Mouse (Mus musculus) liver, embryonic 14.5 days (tissue): ENCODE results near the gene Rfx3. TPM values are rescaled to one million over a fixed set of nuclear protein-coding genes. Genes with fewer than 3 reads are reported as not detected.

Experiments
- ATAC-seq: fragments of 200-750 bp; cut with Nextera tagmentation; 2 replicates; pipeline ENCODE4 v1.8.0; 2017; ENCODE audit warnings: moderate number of reproducible peaks, mild to moderate bottlenecking, moderate library complexity; ENCODE audit not compliant: insufficient read depth
- DNase-seq, 3 experiments: peaks; one replicate each; pipeline ENCODE4 v3.0.0-alpha.2; 2012 to 2013; ENCODE audit warnings: low read depth in 3 of 3, low spot score in 3 of 3
- H3K27ac ChIP-seq: fragments of 300-500 bp; sonication (generic); 2 replicates; pipeline ENCODE4 v1.5.1; 2014; ENCODE audit warnings: moderate library complexity, mild to moderate bottlenecking, control low read depth, inconsistent platforms
- H3K27me3 ChIP-seq: fragments of 300-500 bp; sonication (generic); 2 replicates; pipeline ENCODE4 v1.6.1; 2014; ENCODE audit warnings: mild to moderate bottlenecking, low read length, moderate library complexity; ENCODE audit not compliant: control insufficient read depth, insufficient read depth
- H3K36me3 ChIP-seq: fragments of 300-500 bp; sonication (generic); replicated peaks from 2 replicates; pipeline ENCODE4 v1.6.1; 2014; ENCODE audit warnings: low read depth; ENCODE audit not compliant: control insufficient read depth, insufficient read depth
- H3K4me1 ChIP-seq, 2 experiments: fragments of 200-500 bp in 1 of 2; fragments of 300-500 bp in 1 of 2; sonication (generic) in 1 of 2; replicated peaks; 2 replicates each; pipeline ENCODE4 v1.6.1; 2012 to 2014; ENCODE audit warnings: antibody characterized with exemption in 1 of 2, inconsistent platforms in 1 of 2, low read length in 1 of 2; ENCODE audit not compliant: control insufficient read depth in 2 of 2, insufficient read depth in 2 of 2
- H3K4me2 ChIP-seq: fragments of 300-500 bp; sonication (generic); 2 replicates; pipeline ENCODE4 v1.6.1; 2014; ENCODE audit warnings: low read depth, mild to moderate bottlenecking, control low read depth, moderate library complexity
- H3K4me3 ChIP-seq, 2 experiments: fragments of 200-500 bp in 1 of 2; fragments of 300-500 bp in 1 of 2; sonication (generic) in 1 of 2; 2 replicates each; pipeline ENCODE4 v1.5.1; 2012 to 2014; ENCODE audit warnings: low read depth in 2 of 2, low read length in 2 of 2, mild to moderate bottlenecking in 2 of 2, control low read depth in 1 of 2, inconsistent platforms in 1 of 2, moderate library complexity in 1 of 2; ENCODE audit not compliant: insufficient read depth in 1 of 2
- H3K9ac ChIP-seq: fragments of 300-500 bp; sonication (generic); replicated peaks from 2 replicates; pipeline ENCODE4 v1.6.1; 2014; ENCODE audit warnings: mild to moderate bottlenecking, control low read depth, moderate library complexity
- H3K9me3 ChIP-seq: fragments of 300-500 bp; sonication (generic); 2 replicates; pipeline ENCODE4 v1.6.1; 2016; ENCODE audit warnings: low read length, mixed read lengths; ENCODE audit not compliant: control insufficient read depth
- CTCF ChIP-seq: IDR thresholded peaks from 2 replicates; pipeline ENCODE4 v1.5.1; 2016; ENCODE audit warnings: antibody characterized with exemption, low read depth, control low read depth
- EP300 ChIP-seq: IDR thresholded peaks from 2 replicates; pipeline ENCODE4 v1.6.1; 2016; ENCODE audit warnings: antibody characterized with exemption, low read depth
- WGBS: fragments of 180-500 bp; shearing (Covaris S2); extraction: QIAGEN DNeasy Blood & Tissue Kit; methylation state at CpG from one replicate; pipeline ENCODE4 v1.1.7; 2014; ENCODE audit not compliant: insufficient replicate concordance; 5-methylcytosine and 5-hydroxymethylcytosine counted together
- polyA plus RNA-seq, 2 experiments: library from polyadenylated mRNA; depleted of rRNA in 1 of 2; stranded (reverse) in 1 of 2; unstranded in 1 of 2; fragments of >200 nt; fragmentation: Nextera tagmentation in 1 of 2; extraction: Ambion mirVana in 1 of 2; gene quantifications; 2 replicates each; pipeline versions ENCODE4 v1.2.1 to v1.2.3; 2012 to 2014

Gene Rfx3
- polyA plus RNA-seq, 2 experiments: 0.78 to 1.5 TPM

DNA sequence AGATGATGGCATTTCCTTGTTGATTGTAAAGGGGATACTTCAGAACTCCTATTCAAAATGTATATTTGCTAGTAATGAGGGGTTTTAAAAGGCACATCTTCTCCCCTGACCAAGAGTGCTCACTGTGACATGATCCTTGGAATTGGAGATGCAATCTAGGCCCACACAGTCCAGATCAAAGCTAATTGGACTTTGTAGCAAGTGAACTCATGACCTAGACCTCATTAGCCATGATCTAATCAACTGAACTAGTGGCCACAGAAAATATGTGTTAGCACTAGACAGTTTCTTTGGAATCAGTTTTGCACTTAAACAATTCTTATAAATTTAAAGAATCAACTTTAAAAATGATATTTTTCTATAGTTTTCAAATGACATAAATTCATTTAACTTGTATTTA is 151.3 kb downstream of the Rfx3 start:
- Histone ChIP-seq H3K4me2 (no peak overlapping the region), H3K9ac (no peak overlapping the region), H3K27me3 (no peaks in the 10 kb centered on the region), H3K4me1 (no peaks in the 10 kb centered on the region), H3K4me3 (no peak overlapping the region), H3K27ac (no peak overlapping the region), H3K9me3 (no peaks in the 10 kb centered on the region), H3K36me3 (no peaks in the 10 kb centered on the region)
- no peak for ATAC-seq
- TF ChIP-seq EP300 (no peak), CTCF (no peak)
- no peak for DNase-seq

DNA sequence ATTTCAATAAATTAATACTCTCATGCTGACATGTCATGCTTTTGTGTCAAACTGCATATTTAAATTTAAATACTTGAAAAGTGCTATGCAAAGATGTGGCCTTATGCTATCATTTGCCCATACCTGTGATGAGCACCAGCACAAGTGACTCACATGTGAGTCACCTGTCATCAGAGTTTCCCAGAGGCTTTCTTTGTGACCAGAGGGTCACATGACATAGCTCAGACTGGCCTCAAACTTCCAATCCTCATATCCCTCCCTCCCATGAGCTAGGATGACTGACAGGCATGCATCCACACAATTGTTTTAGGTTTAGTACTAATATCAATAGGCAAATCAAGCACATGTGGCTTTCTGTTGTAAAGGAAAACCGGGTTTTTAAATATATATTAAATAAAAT is 162.0 kb downstream of the Rfx3 start:
- Histone ChIP-seq H3K4me1 (no peaks in the 10 kb centered on the region), H3K4me3 (no peak overlapping the region), H3K27ac (no peak overlapping the region), H3K4me2 (no peak overlapping the region), H3K9ac (no peak overlapping the region), H3K27me3 (no peaks in the 10 kb centered on the region), H3K9me3 (no peaks in the 10 kb centered on the region), H3K36me3 (no peaks in the 10 kb centered on the region)
- 63% methylated on average over 1 of the region's 1 CpGs for WGBS
- DNase-seq: no peak
- no peak for ATAC-seq
- TF ChIP-seq CTCF (no peak), EP300 (no peak)

DNA sequence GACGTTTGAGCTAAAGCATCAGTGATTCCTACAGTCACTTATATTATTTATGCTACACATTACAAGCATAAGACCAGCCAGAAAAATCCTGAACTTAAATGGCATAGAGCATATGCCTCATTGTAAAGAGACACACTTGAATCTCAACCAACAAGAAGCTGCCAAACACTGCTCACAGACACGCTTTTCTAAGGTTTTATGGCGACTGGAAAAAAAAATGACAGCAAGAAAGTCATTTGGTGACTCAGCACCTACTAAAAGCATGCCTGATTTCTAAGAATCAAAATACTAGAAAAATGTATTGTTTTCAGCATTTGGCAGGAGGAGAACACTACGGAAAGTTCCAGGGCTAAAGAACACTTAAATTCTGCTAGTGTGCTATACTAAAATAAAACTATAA is 163.9 kb downstream of the Rfx3 start:
- Histone ChIP-seq H3K9me3 (no peaks in the 10 kb centered on the region), H3K27me3 (no peaks in the 10 kb centered on the region), H3K4me2 (no peak overlapping the region), H3K27ac (no peak overlapping the region), H3K4me1 (no peaks in the 10 kb centered on the region), H3K9ac (no peak overlapping the region), H3K36me3 (no peaks in the 10 kb centered on the region), H3K4me3 (no peak overlapping the region)
- no peak for ATAC-seq
- TF ChIP-seq CTCF (no peak), EP300 (no peak)
- WGBS: 76% methylated on average over 4 of the region's 4 CpGs
- DNase-seq: no peak

DNA sequence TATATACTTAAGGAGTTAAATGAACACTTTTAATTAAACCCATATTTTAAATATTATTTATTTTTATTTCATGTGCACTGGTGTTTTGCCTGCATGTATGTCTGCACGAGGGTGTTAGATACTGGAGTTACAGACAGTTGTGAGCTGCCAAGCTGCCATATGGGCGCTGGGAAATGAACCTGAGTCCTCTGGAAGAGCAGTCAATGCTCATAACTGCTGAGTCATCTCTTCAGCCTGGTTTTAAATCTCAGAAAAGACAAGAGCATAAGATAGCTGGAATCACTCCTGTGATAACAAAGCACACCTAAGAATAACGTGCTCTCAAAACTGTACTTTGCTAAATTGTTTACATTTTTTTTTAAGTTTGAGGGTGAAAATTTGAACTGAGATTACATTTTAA is 172.3 kb downstream of the Rfx3 start:
- H3K27ac ChIP-seq: no peak overlapping the region
- no peaks in the 10 kb centered on the region for H3K27me3 ChIP-seq
- DNase-seq: no peak
- no peaks in the 10 kb centered on the region for H3K4me1 ChIP-seq
- 43% methylated on average over 3 of the region's 3 CpGs for WGBS
- TF ChIP-seq EP300 (no peak), CTCF (no peak)
- H3K4me2 ChIP-seq: no peak overlapping the region
- no peaks in the 10 kb centered on the region for H3K36me3 ChIP-seq
- H3K9ac ChIP-seq: no peak overlapping the region
- no peak overlapping the region for H3K4me3 ChIP-seq
- H3K9me3 ChIP-seq: no peaks in the 10 kb centered on the region
- no peak for ATAC-seq

DNA sequence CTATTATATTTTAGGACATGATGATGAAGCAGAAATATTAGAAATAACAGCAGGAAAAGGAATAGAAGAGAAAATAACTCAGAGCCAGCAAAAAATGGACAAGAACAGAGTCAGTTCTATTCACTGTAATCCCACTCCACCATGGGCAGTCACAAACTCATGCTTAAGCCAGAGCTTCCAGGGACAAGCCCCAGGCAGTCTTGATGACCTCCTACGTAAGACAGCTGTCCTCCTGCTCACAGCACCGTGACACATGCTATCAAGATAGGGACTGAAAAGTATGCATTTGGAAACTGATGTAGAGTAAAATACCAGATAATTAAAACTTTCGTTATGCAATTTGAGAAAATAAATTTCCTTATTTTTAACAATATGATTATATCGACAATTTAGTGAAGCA is 172.9 kb downstream of the Rfx3 start:
- WGBS: 71% methylated on average over 4 of the region's 4 CpGs
- no peaks in the 10 kb centered on the region for H3K9me3 ChIP-seq

More for the DNA sequence above, 172.9 kb downstream of the Rfx3 start:
- Histone ChIP-seq H3K27ac (no peak overlapping the region), H3K27me3 (no peaks in the 10 kb centered on the region), H3K36me3 (no peaks in the 10 kb centered on the region), H3K9ac (no peak overlapping the region), H3K4me3 (no peak overlapping the region), H3K4me1 (no peaks in the 10 kb centered on the region), H3K4me2 (no peak overlapping the region)
- no peak for DNase-seq
- TF ChIP-seq EP300: no peak
- TF ChIP-seq CTCF: no peak
- no peak for ATAC-seq
